Mouse (Mus musculus): ENCODE measurements around the gene Dstyk.

DNA sequence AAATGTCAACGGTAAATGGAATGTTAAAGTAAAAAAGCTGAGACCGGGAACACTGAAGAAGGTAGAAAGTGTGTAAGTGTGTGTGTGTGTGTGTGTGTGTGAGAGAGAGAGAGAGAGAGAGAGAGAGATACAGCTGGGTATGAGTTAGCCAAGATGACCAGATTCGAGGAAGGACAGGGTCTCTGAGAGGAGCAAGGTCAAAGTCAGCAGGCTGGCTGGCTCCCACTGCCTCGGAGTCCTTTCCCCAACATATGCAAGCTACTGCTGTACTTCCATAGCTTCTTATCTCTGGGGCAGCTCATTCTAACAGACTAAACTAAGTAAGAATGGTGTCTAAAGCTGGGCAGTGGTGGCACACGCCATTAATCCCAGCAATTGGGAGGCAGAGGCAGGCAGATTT, 54.1 kb downstream of the Dstyk start:
- TF ChIP-seq CTCF (IDR thresholded peaks at IDR 0.05; ENCODE audit: borderline replicate concordance, insufficient read depth, low read length) (no peak), POLR2A (IDR thresholded peaks at IDR 0.05; ENCODE audit: low read depth, low read length) (no peak)

Data from embryonic fibroblast, embryonic 13.5 days (primary cell).